Mouse (Mus musculus) left cerebral cortex, postnatal 10 days (tissue): Measurements from ENCODE around the gene Bag6. TPM values are rescaled to one million over a fixed set of nuclear protein-coding genes. Genes with fewer than 3 reads are reported as not detected.

ENCODE experiments used
- DNase-seq, 2 experiments: peaks; one replicate each; pipeline ENCODE4 v3.0.0; 2021 to 2022; ENCODE audit warnings: low spot score in 2 of 2, mixed read lengths in 1 of 2; ENCODE audit errors: extremely low spot score in 1 of 2
- intact Hi-C: fragments of 180-260 bp; cut with DNase I; formaldehyde crosslinking; loops from one replicate; pipeline ENCODE4 v1.15.1; 2025
- total RNA-seq, 2 experiments: library from RNA; stranded (reverse); gene quantifications; 2 replicates each; pipeline ENCODE4 v1.2.3; 2021

Gene Bag6
- total RNA-seq, 2 experiments from 2014 or later = 297 to 299 TPM

GRCm38 (mm10) chr17:35132174-35132560 lies 2.8 kb upstream of the Bag6 start:
- no peak for DNase-seq
- intact Hi-C loops = no loop called here

GRCm38 (mm10) chr17:35133517-35133916 lies 1.5 kb upstream of the Bag6 start:
- DNase-seq = no peak
- intact Hi-C loops = no loop called here

GRCm38 (mm10) chr17:35135591-35136320 lies 778 bp downstream of the Bag6 start:
- intact Hi-C loops = no loop called here

GRCm38 (mm10) chr17:35139269-35139668 lies 4.3 kb downstream of the Bag6 start:
- no peak for DNase-seq
- intact Hi-C loops = no loop called here

More at GRCm38 (mm10) chr17:35135591-35136320, 778 bp downstream of the Bag6 start:
- DNase-seq = no peak

GRCm38 (mm10) chr17:35140490-35140996 lies 5.6 kb downstream of the Bag6 start:
- intact Hi-C loops = no loop called here
- DNase-seq = no peak

GRCm38 (mm10) chr17:35141971-35142370 lies 7.0 kb downstream of the Bag6 start:
- intact Hi-C loops = loop anchor here (2.0 kb wide), 1 partner anchor 17 kb away; no protein-coding TSS in a partner anchor
- DNase-seq = no peak

GRCm38 (mm10) chr17:35146139-35146538 lies 11.2 kb downstream of the Bag6 start:
- DNase-seq = no peak
- intact Hi-C loops = no loop called here

GRCm38 (mm10) chr17:35147348-35147747 lies 12.4 kb downstream of the Bag6 start:
- no peak for DNase-seq
- intact Hi-C loops = no loop called here

GRCm38 (mm10) chr17:35147922-35148639 lies 13.1 kb downstream of the Bag6 start:
- no peak for DNase-seq
- intact Hi-C loops = no loop called here

- DNase-seq = no peak
- intact Hi-C loops = no loop called here
Observed at GRCm38 (mm10) chr17:35152121-35152520, 17.1 kb downstream of the Bag6 start.

- intact Hi-C loops = no loop called here
Observed at GRCm38 (mm10) chr17:35153077-35153476, 18.1 kb downstream of the Bag6 start.

GRCm38 (mm10) chr17:35153931-35154330 lies 19.0 kb downstream of the Bag6 start:
- DNase-seq = no peak
- intact Hi-C loops = no loop called here

More at GRCm38 (mm10) chr17:35153077-35153476, 18.1 kb downstream of the Bag6 start:
- no peak for DNase-seq

- no peak for DNase-seq
- intact Hi-C loops = no loop called here
Observed at GRCm38 (mm10) chr17:35154616-35155015, 19.6 kb downstream of the Bag6 start.

- intact Hi-C loops = no loop called here
- DNase-seq = no peak
Observed at GRCm38 (mm10) chr17:35155451-35155850, 20.5 kb downstream of the Bag6 start.

GRCm38 (mm10) chr17:35156461-35157200 lies 21.7 kb downstream of the Bag6 start:
- intact Hi-C loops = no loop called here
- DNase-seq = no peak

GRCm38 (mm10) chr17:35157254-35157653 lies 22.3 kb downstream of the Bag6 start:
- no peak for DNase-seq
- intact Hi-C loops = no loop called here

GRCm38 (mm10) chr17:35157661-35158175 lies 22.7 kb downstream of the Bag6 start:
- intact Hi-C loops = loop anchor here (2.0 kb wide), 1 partner anchor 15 kb away; no protein-coding TSS in a partner anchor
- DNase-seq = no peak

GRCm38 (mm10) chr17:35158850-35159593 lies 24.0 kb downstream of the Bag6 start:
- no peak for DNase-seq
- intact Hi-C loops = loop anchor here (2.0 kb wide), 1 partner anchor 16 kb away; no protein-coding TSS in a partner anchor
